Mouse (Mus musculus) kidney, adult 2 months (tissue): ENCODE measurements around the gene Flot1.

ENCODE experiments used
- CTCF ChIP-seq: fragments of 200-500 bp; conservative IDR thresholded peaks from 2 replicates; pipeline ENCODE4 v1.5.1; 2011; ENCODE audit warnings: low read depth, mild to moderate bottlenecking, control low read depth, low read length, moderate library complexity, mixed read lengths; ENCODE audit not compliant: insufficient read depth, insufficient read length
- POLR2A ChIP-seq: fragments of 200-500 bp; IDR thresholded peaks from one replicate; pipeline ENCODE4 v1.6.1; 2011; ENCODE audit warnings: low read depth, low read length, control low read depth

GRCm38 (mm10) chr17:35816686-35817085 is 6.3 kb upstream of the Flot1 start:
- TF ChIP-seq CTCF (no peak), POLR2A (no peak)
